Mouse (Mus musculus): Measurements from ENCODE around the gene Rnf8. TPM values are rescaled to one million over a fixed set of nuclear protein-coding genes. Genes with fewer than 3 reads are reported as not detected.

The Rnf8 gene
- total RNA-seq, 2 experiments from 2014 or later: 25.2 to 26.1 TPM

DNA sequence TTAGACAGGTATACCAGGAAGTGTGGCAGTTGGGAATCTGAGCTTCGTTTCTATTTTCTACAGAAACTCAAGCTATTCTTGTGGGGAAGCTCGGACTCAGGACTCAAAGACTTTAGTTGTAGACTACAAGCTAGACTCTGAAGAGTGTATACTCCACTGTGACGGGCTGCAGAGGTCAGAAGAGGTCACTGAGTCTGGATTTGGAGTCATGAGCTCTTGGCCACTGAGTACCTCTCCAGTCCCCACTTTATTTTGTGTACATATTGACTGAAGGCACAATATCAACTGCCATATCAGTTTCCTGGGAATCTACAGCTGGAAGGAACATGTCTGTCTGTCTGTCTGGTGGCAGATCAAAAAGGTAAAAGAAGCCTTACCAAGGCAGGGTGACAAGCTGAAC, 4.6 kb downstream of the Rnf8 start:
- intact Hi-C loops (cut with DNase I): no loop called here
- no peak for DNase-seq

DNA sequence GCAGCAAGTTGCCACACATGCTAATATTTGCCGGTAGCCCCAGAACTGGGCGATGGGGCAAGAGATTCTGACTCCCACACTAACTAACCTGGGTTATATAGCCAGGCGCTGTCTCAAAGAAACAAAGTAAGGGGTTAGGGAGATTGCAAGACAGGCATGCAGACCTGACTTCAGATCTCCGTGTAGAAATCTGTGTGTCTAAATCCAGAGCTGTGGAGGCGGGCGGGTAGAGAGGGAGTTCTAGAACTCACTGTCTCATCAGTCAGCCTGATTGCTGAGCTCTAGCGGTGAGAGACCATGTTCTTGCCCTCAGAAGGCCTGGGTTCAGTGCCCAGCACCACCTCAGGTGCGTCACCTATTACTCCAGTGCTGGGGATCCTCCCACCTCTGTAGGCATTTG, 8.9 kb downstream of the Rnf8 start:
- DNase-seq: no peak
- intact Hi-C loops (cut with DNase I): no loop called here

DNA sequence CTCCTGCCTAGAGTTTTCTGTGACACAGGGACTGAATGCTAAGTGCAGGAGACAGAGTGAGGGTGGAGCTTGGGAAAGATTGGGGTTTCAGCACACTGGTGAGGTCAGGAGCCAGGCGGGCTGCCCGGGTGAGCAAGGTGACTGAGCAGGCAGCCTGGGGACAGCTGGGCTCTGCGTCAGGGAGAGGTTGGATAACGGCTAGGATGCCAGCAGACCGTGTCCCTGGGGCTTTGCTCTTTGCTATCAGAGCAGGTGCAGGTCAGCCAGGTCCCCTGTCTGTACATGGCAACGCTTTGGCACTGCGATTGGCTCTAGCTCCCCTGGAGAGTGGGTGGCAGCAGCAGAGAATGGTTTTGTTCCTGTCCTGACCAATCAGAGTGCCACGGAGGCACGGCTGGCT, 12.7 kb downstream of the Rnf8 start:
- intact Hi-C loops (cut with DNase I): no loop called here
- no peak for DNase-seq

DNA sequence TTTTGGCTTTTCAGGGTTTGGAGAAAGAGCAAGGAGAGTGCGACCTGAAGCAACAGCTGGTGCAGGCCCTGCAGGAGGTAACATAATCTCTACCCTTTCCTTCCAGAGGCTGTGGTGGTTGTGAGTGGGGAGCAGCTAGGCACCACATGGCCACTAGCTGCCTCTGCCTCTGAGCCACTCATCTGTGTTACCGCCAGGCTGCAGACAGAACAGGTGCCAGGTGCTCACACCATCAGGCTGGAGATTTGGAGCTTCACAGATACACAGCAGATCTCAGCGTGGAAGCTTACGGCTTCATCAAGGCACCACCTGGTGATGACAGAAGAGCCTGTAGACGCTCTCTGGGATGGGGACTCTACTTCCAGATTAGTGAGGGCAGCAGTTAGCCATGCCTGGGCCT, 14.4 kb downstream of the Rnf8 start:
- no peak for DNase-seq
- intact Hi-C loops (cut with DNase I): no loop called here

DNA sequence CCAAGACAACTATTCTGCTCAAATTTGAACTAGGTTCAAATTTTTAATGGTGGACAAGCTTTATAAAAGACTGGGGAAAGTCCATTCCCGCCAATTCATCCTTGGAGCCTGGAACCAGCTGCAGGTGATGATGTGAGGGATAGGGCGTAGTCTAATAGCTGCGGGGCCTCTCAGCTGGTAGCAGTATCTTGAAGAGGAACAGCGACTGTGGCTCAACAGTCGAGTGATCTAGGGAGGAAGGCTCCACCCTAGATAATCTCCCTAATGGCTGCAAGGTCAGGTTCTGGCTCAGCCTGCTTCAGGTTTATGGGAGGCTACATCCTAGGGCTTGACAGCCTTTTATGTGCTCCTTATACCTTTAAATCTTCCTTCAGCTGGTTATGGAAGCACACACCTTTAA, 15.0 kb downstream of the Rnf8 start:
- intact Hi-C loops (cut with DNase I): loop anchor here (10.0 kb wide), 1 partner anchor 145 kb away; no protein-coding TSS in a partner anchor
- no peak for DNase-seq

DNA sequence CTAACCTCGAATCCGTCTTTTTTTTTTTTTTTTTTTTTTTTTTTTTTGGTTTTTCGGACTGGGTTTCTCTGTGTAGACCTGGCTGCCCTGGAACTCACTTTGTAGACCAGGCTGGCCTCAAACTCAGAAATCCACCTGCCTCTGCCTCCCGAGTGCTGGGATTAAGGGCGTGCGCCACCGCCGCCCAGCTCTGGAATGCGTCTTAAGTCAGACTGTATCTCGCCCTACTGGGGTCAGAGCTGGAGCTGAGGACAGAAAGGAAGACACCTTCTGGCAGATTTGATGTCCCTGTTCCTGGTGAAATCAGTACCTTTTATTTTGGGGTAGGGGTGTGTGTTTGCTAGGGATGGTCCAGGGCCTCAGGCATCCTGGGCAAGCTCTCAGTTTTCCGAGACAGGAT, 17.7 kb downstream of the Rnf8 start:
- no peak for DNase-seq
- intact Hi-C loops (cut with DNase I): loop anchor here (10.0 kb wide), 1 partner anchor 142 kb away; no protein-coding TSS in a partner anchor

DNA sequence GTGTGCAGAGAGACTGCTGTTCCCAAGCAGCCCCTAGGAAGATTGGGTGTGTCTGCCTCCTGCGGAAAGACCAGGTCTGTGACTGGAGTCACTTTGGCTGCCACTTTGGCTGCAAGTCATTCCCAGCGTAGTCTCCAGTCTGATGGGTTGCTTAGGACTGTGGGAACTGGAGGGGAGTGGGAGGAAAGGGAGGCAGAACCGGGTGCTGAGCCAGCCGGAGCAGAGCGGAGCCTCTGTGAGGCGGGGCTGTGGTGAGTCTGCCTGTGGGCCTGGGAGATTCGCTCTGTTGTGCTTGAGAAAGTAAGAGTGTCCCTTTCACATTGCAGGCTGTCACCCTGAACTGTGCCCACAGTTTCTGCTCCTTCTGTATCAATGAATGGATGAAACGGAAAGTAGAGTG, 20.9 kb downstream of the Rnf8 start:
- no peak for DNase-seq
- intact Hi-C loops (cut with DNase I): loop anchor here (10.0 kb wide), 1 partner anchor 139 kb away; no protein-coding TSS in a partner anchor

DNA sequence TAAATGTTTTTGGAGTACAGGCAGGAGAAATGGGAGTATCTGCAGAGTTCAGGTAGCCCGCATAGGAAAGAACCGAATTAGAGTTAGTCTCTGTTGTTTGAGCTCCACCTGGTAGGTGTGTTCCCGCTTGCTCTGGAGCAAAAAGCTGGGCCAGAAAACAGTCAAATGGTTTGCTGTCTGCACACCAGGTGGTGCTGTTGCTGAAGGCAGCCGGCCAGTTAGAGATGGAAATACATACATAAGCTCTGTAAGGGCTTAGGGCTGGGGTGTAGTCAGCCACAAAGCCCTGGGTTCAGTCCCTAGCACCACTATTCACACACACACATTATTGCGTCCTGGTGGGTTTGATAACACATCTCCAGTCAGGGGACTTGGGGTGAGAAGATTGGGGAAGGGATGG, 21.5 kb downstream of the Rnf8 start:
- intact Hi-C loops (cut with DNase I): loop anchor here (1.0 to 10.0 kb wide), 2 partner anchors 139 to 247 kb away; no protein-coding TSS in a partner anchor
- DNase-seq: peak; percentile 53 to 54

DNA sequence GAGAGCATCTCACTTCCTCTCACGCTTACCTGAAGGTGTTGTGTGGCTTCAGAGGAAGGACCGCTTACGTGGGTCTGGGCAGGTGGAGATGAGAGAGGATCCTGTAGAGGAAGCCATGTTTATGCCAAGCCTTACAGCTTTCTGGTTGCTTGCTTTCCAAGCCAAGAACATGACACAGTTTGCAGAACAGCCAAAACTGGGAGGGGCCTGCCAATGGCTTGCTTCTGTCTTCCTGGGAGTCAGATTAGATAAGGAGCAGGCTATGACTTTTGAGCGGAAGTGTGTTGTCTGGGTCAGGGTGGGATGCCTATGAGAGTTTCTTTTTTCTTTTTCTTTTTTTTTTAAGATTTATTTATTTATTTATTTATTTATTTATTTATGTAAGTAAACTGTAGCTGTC, 22.8 kb downstream of the Rnf8 start:
- intact Hi-C loops (cut with DNase I): loop anchor here (10.0 kb wide), 1 partner anchor 137 kb away; no protein-coding TSS in a partner anchor
- peak; percentile 35 to 39 for DNase-seq

DNA sequence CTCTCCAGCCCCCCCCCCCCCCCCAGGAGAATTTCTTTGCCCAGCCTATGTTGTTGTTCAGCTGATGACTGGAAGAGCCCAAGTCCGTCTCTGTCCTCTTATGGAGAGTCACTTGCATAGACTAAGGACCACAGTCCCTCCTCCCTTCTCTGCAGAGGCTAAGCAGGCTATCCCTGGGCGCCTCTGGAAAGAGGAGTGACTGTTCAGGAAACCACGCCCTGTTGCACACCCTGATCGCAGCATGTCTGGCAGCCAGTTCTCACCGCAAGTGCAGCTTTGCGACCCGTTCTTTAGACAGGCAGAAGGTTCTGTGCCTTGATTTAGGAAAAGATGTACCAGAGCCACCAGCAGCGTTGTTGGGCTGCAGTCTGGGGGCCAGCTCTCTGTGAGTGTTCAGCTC, 23.3 kb downstream of the Rnf8 start:
- intact Hi-C loops (cut with DNase I): loop anchor here (10.0 kb wide), 1 partner anchor 137 kb away; no protein-coding TSS in a partner anchor
- peak; percentile 22 to 34 for DNase-seq

DNA sequence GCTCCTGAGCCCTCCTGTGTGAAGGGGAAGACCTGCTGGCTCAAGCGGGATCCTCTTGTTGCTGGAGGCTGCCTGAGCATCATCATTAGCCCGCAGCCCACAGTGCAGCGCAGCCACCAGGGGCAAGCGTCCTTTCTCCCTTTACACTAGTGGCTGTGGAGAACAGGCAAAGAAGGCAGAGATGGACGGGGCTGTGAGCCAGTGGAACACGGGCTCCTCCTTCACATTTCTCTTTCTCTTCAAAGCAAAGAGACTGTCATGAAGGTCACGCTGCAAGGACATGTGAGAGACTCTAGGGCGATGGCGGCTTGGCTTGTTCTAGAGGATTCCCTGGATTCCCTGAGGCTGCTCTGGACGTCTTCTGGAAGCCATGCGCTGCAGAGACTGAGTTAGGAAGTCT, 26.4 kb downstream of the Rnf8 start:
- no peak for DNase-seq
- intact Hi-C loops (cut with DNase I): no loop called here

DNA sequence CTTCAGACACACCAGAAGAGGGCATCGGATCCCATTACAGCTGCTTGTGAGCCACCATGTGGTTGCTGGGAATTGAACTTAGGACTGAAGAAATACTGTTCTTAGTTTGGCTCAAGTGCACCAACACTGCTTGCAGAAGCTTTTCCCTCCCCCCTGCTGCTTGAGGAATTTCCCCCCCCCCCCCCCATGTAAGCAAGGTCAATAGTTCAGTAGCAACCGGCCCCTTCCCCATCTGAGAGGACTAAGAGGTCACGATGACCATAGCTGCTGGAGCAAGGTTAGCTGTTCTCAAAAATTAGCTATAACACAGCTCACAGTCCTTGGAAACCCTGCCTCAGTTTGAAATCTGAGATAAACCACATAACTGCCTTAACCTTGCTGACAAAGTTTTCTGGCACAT, 27.6 kb downstream of the Rnf8 start:
- DNase-seq: no peak
- intact Hi-C loops (cut with DNase I): no loop called here

DNA sequence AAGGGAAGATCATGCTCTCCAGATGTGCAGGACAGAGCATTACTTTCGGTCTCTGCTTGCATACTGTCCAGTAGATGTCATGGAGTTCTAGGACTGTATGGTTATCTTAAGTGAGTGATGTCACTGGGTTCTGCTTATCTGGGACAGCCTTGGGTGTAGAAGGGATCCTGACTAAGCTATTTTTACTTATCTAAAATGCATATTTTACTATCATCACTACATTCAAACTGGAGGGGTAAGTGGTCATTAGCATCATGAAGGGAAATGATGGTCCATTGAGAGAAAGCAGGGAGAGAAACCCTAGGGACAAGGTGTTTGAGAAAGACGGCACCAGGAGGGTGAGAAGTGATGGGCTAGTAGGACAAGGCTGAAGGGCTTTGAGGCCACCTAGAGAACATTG, 43.7 kb downstream of the Rnf8 start:
- intact Hi-C loops (cut with DNase I): no loop called here
- no peak for DNase-seq

DNA sequence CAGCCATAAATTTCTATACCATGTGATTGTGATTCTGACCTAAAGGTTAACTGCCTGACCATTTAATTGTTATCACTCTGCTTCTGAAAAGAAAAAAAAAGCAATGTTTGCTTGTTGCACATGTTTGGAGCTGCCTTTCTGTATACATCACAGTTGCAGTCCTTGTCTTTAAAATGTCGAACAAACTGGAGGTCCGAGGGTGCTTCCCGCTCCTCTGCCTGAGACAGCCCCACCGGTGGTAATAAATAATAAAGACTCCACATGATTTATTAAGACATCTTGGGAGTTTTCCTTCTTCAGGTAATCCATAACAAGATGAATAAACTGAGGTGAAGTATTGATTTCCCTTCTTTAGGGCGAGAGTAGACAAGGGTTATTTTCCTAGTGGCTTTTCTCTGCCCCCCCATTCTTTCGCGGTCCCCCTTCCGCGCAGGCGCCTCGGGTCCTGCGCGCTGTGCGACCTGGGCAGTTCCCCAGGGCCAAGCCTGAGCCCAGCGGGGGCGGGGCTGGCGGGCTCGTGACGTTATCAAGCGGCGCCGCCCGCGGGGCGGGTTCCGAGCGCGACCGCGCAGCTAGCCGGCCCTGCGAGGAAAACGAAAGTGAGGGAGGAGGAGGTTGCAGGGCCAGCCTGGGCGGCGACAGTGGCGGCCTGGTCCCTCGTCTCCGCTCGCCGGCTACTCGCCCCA, 45.6 kb downstream of the Rnf8 start, which contains the start of gene Cmtr1:
Gene Cmtr1, plus strand, starts transcription at position 520 of the 686 bp plus-strand sequence.
- intact Hi-C loops (cut with DNase I): loop anchor here (2.0 kb wide), 1 partner anchor 45 kb away; the partner anchor contains the start of genes Gm28043 and Rnf8
- peak; percentile 97 to 98 for DNase-seq

DNA sequence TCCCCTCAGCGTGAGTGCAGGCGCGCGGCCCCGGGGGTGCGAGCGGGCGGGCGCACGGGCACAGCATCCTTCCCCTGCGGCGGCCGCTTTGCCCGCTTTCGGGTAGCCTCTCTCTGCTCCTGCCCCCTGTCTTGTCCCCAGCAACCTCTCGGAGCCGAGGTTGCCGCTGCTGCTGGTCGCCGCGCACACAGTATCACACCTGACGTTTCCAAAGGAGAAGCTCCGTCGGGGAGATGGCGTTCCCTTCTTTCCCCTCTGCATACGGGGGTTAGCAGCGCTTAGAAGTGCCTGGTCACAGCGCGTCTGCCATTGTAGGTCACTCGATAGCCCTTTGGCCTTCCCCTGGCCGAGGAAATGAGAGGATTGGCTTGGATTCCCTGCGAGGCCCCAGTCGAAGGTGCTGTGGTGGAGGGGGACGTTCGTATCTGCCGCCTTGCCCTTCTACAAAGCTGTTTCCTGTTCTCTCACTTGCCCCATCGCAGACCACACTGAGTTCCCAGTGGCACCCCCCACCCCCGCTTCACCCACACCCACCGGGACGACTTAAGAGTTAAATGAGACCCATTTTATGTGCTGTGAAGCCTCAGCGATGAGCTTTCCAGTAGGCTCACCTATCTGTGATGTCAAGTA, 46.3 kb downstream of the Rnf8 start:
- no peak for DNase-seq
- intact Hi-C loops (cut with DNase I): loop anchor here (2.0 kb wide), 1 partner anchor 46 kb away; the partner anchor contains the start of genes Gm28043 and Rnf8

DNA sequence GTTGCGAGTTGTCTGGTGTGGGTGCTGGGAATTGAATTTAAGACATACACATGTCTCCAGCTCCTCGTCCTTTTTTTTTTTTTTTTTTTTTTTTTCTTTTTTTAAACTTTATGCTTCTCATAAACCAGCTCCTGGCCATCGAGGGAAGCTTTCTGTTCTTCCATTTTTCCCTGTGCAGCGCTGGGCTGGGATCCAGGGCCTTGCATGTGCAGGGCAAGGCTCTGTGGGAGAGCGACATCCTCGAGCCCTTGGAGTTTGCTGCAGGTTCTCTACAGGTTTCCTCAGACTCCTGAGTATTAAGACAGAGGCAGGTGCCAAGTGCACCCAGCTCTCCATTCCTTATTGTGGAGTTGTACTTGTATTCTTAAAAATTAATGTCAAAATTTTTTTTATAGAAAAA, 47.6 kb downstream of the Rnf8 start:
- intact Hi-C loops (cut with DNase I): no loop called here
- no peak for DNase-seq

DNA sequence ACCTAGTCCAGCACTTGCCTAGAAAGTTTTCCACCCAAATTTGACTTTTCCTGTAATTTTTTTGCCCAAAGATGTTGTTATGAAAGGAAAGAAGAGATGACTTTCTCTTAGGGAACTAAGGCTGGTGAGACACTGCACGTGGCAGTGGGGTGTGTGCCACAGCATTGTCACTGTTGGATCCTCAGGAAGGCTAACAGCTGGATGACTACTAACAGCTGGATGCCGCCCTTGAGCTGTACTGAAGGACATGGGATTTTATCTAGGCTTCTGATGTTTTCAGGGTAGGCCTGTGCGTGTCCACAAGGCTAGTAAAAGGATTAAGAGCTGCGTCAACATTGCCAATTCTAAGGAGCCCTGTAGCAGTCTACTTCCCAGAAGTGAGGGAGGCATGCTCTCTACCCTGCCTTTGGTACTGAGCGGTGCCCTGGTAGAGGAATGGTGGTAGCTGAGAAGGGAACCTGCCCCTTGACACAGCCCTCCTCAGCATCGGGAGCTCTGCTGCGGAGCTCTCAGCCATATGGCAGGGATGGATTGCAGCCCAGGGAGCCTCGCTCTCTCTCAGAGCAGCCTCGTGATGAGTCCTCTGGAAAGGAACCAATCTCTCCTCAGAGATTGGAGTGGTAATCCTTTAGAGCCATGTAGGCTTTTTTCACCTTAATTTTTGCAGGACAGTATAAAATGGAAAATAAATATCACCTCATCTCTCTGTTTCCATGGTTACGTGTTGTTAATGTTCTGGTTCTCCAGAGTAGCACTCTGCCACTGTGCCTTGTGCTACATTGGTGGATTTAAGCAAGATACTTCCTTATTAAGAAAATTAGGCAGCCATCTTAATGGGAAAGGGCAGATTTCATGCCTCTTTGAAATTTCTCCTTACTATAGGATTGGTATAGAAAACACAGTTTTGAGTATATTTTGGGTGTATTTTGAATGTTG, 53.7 kb downstream of the Rnf8 start:
- peak in 1 of 2 experiments; percentile 14 for DNase-seq
- intact Hi-C loops (cut with DNase I): no loop called here

DNA sequence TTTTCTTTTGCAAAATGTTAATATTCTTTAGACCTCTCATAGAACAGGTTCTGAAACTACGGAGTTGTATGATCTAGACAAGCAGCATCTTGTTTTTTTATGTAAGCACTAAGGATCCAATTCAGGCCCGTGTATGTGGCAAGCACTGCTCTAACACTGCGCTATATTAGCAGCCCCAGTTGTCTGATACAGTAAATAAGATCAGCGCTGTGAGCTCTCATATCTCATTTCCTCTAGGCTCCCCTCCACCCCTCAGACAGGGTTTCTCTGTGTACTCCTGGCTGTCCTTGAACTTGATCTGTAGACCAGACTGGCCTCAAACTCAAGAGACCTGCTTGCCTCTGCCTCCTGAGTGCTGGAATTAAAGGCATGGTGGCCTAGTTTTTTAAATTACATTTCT, 54.4 kb downstream of the Rnf8 start:
- no peak for DNase-seq
- intact Hi-C loops (cut with DNase I): no loop called here

DNA sequence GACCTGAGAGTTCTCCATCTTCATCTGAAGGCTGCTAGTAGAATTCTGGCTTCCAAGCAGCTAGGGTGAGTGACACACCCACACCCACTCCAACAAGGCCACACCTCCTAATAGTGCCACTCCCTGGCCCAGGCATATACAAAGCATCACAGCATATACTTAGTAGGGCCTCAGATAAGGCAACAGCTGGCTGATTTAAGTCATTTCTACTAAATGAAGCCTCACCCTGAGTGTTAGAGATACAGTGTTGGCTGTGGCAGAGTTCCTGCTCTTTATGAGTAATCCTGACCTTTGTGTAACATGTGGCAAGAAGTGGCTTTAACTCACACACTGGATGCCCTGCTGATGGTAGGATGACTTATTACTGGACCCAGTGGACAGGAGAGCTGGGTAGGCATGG, 55.3 kb downstream of the Rnf8 start:
- DNase-seq: no peak
- intact Hi-C loops (cut with DNase I): no loop called here

DNA sequence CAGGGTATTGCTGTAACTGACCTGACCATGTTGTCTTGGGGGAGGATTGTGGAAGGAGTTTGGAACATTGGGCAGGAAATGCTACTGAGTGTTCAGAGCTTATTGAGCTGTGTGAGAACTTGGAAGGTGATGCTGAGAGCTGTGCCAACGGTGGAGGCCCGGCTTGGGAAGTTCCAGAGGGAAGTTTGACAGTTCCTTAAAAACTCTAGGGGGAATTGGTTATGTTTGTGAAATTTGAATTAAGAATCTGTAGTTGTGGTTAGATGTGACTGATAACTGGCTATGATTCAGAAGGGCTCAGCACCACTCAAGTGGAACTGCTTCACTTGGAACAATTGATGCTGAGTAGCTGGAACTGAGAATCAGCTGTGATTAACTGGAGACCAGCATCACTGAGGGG, 56.4 kb downstream of the Rnf8 start:
- peak in 1 of 2 experiments; percentile 19 for DNase-seq
- intact Hi-C loops (cut with DNase I): no loop called here

DNA sequence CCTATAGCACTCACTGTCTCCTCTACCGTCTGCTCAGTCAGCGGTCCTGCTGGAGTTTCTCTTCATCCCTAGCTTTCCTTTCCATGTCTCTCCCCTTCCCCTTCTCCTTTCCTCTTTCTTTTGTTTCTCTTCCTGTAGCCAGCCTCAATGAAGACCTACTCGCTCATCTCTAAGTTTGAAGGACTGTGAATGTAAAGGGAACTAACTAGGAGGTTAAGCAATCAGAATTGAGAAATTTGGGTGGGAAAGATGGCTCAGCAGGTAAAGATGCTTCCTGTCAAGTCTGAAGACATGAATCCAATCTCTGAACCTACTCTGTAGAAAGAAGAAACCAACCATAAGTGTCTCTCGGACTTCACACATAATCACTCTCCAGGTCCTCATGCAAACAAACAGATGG, 58.7 kb downstream of the Rnf8 start:
- no peak for DNase-seq
- intact Hi-C loops (cut with DNase I): no loop called here
